Mouse (Mus musculus) limb, embryonic 15.5 days (tissue): Measurements from ENCODE around the gene Fam206a. TPM values are rescaled to one million over a fixed set of nuclear protein-coding genes. Genes with fewer than 3 reads are reported as not detected.

Experiments used
- ATAC-seq: fragments of 200-750 bp; cut with Nextera tagmentation; 2 replicates; pipeline ENCODE4 v1.8.0; 2017; ENCODE audit warnings: low read depth, moderate TSS enrichment; ENCODE audit not compliant: insufficient number of reproducible peaks, low FRiP score, low TSS enrichment
- H3K27ac ChIP-seq: fragments of 300-500 bp; sonication (generic); 2 replicates; pipeline ENCODE4 v1.5.1; 2015; ENCODE audit warnings: moderate library complexity, mild to moderate bottlenecking, inconsistent platforms
- H3K27me3 ChIP-seq: fragments of 300-500 bp; sonication (generic); 2 replicates; pipeline ENCODE4 v1.6.1; 2015; ENCODE audit warnings: inconsistent platforms
- H3K36me3 ChIP-seq: fragments of 300-500 bp; sonication (generic); 2 replicates; pipeline ENCODE4 v1.6.1; 2015; ENCODE audit warnings: inconsistent platforms
- H3K4me1 ChIP-seq: fragments of 300-500 bp; sonication (generic); 2 replicates; pipeline ENCODE4 v1.6.1; 2015; ENCODE audit warnings: inconsistent platforms
- H3K4me2 ChIP-seq: fragments of 300-500 bp; sonication (generic); 2 replicates; pipeline ENCODE4 v1.6.1; 2015; ENCODE audit warnings: mild to moderate bottlenecking, inconsistent platforms
- H3K4me3 ChIP-seq: fragments of 300-500 bp; sonication (generic); 2 replicates; pipeline ENCODE4 v1.5.1; 2015; ENCODE audit warnings: mild to moderate bottlenecking, inconsistent platforms
- H3K9ac ChIP-seq: fragments of 300-500 bp; sonication (generic); 2 replicates; pipeline ENCODE4 v1.6.1; 2015; ENCODE audit warnings: inconsistent platforms
- H3K9me3 ChIP-seq: fragments of 300-500 bp; sonication (generic); 2 replicates; pipeline ENCODE4 v1.6.1; 2016; ENCODE audit warnings: inconsistent platforms
- WGBS: fragments of 180-500 bp; shearing (Covaris S2); methylation state at CpG from one replicate; pipeline ENCODE4 v1.1.7; 2015; 5-methylcytosine and 5-hydroxymethylcytosine counted together
- polyA plus RNA-seq: library from polyadenylated mRNA; unstranded; fragments of >200 nt; fragmentation: Nextera tagmentation; extraction: Ambion mirVana; gene quantifications from 2 replicates; pipeline ENCODE4 v1.2.1, GENCODE M21; 2015

The Fam206a gene
- 15.2 and 16.4 TPM in 2 replicates for polyA plus RNA-seq

DNA sequence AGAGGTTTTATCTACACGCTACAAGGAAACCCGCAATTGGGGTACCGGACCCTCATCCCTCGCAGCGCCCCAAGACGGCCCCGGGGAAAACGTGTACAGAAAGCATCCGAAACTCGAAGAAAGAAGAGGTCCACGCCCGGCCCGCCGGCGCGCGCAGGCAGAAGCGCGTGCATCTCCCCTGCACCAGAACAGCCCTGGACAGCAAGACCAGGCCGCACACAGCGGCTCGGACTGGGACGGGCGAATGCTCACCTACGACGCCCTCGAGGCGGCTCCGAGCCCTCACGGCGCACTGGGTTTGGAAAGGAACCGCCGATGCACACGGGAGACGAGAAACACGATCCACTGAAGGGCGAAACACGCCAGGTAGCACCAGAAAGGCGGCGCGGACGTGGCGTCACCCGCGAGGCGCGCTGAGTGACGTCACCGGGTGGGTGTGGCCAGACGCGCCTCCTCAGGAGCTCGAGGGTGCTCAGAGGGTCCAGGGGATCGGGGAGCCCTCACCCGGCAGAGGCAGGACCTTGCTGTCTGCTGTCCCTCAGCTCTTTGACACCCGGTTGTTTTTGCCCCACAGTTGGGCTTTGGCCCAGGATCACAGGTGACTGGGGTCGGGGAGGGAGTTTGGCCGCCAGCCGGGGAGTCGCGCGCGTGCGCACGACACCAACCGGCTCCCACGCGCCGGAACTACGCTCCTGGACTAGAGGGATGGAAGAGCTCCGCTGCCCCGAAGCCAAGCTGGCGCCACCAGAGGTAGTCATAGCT is at the start of gene Fam206a, which contains the start of gene Elp1:
TSS of gene Fam206a (plus strand) at position 439 of the 762 bp plus-strand sequence.
TSS of gene Elp1 (minus strand) at position 425 of the 762 bp plus-strand sequence.
- Histone ChIP-seq H3K4me2 (peak within 1 kb of the TSS; percentile 84), H3K27ac (peak within 1 kb of the TSS; percentile 89), H3K36me3 (peaks cover 49% of the 10 kb centered on the region), H3K4me1 (peaks cover 17% of the 10 kb centered on the region), H3K9ac (peak within 1 kb of the TSS; percentile 98), H3K9me3 (no peaks in the 10 kb centered on the region), H3K4me3 (peak within 1 kb of the TSS; percentile 93), H3K27me3 (no peaks in the 10 kb centered on the region)
- peak; percentile 93 for ATAC-seq
- WGBS, result under 1% methylated on average over 72 of the region's 72 CpGs

DNA sequence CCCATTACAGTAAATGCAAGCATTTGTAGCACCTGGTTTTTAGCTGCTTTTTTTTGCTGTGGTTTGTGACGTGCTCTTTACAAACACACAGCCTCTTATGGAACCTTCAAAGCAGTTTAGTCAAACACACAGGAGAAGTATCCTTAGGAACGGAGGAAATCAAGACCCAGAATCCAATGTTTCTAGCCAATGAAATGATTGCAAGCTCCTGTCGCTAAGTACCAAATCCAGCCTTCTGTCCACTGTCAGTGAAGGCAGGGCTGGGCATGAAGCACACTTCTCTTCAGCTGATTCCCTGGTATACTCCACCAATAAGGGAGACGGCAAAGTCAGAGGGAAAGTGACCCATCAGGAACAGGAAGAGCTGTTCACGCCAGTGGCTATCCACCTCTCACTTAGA is 46.1 kb upstream of the Fam206a start:
- 95% methylated on average over 5 of the region's 5 CpGs for WGBS
- H3K36me3 ChIP-seq, result peaks cover 90% of the 10 kb centered on the region
- H3K9me3 ChIP-seq, result no peaks in the 10 kb centered on the region
- H3K27me3 ChIP-seq, result no peaks in the 10 kb centered on the region
- ATAC-seq, result no peak
- no peaks in the 10 kb centered on the region for H3K4me1 ChIP-seq
- H3K27ac ChIP-seq, result no peak overlapping the region
- H3K9ac ChIP-seq, result no peak overlapping the region
- H3K4me3 ChIP-seq, result no peak overlapping the region
- H3K4me2 ChIP-seq, result no peak overlapping the region

DNA sequence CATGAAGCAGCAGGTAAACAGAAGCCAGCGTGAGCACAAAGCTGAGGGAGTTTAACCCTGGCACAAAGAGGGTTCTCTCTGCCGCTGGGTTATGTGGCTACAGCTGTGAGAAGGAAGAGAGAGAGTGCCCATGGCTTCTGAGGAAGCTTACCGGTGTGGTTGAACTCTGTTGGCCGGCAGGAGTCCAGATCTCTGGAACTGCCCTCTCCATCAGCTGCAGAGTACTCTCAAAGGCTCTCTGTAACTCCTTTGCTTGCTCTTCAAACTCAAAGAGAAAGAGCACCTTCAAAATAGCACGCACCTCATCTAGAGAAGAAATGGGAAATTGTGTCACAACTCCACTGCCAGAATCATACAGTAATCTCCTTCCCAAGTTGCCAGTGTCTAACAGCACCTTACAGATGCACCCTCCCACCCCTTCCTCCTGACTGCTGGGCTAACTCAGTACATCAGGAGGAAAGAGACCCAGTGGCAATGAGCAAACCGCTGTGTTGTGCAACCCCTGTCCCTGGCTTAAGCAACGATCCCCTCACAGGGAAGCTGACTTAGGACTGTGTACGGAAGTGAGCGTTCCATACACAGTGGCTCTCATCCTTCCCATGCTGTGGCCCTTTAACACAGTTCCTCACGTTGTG is 45.1 kb upstream of the Fam206a start:
- ATAC-seq, result no peak
- Histone ChIP-seq H3K27me3 (no peaks in the 10 kb centered on the region), H3K9me3 (no peaks in the 10 kb centered on the region), H3K27ac (no peak overlapping the region), H3K36me3 (peaks cover 90% of the 10 kb centered on the region), H3K4me2 (no peak overlapping the region), H3K9ac (no peak overlapping the region), H3K4me3 (no peak overlapping the region), H3K4me1 (no peaks in the 10 kb centered on the region)
- WGBS, result 93% methylated on average over 10 of the region's 10 CpGs

DNA sequence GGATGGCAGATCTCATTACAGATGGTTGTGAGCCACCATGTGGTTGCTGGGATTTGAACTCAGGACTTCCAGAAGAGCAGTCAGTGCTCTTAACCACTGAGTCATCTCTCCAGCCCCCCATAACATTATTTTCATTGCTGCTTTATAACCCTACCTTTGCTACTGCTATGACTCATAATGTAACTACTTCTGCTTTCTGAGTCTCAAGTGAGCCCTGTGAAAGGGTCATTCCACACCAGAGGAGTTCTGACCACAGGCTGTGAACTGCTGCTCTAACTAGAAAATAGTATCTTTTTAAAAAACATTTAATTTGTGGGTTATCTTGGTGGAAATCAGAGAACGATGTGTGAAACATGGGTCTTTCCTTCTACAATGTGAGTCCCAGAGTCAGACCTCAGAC is 44.5 kb upstream of the Fam206a start:
- H3K36me3 ChIP-seq, result peaks cover 95% of the 10 kb centered on the region
- no peaks in the 10 kb centered on the region for H3K4me1 ChIP-seq
- H3K4me3 ChIP-seq, result no peak overlapping the region
- H3K9ac ChIP-seq, result no peak overlapping the region
- WGBS, result 92% methylated on average over 1 of the region's 1 CpGs
- H3K27me3 ChIP-seq, result no peaks in the 10 kb centered on the region
- no peak overlapping the region for H3K4me2 ChIP-seq
- ATAC-seq, result no peak
- H3K27ac ChIP-seq, result no peak overlapping the region
- H3K9me3 ChIP-seq, result no peaks in the 10 kb centered on the region

DNA sequence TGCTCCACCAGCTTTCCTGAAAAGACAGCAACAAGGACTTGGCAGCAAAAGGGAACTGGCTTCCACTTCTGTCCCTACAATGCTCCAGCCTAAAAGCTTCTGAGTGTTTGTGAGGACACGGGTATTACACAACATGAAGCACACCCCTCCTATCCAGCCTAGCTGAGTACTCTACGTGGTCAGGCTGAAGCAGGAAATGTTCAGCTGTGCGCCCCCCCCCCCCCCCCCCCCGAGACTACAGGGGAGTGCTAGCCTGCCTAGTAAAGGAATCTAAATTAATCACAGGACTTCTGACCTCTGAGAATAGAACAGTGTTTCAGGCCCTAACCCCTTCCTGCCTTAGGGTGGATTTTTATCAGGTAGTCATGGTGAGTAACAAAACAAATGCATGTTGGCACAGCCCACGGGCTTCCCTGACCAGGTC is 34.3 kb upstream of the Fam206a start:
- no peaks in the 10 kb centered on the region for H3K27me3 ChIP-seq
- WGBS, result 75% methylated on average over 5 of the region's 5 CpGs
- H3K9me3 ChIP-seq, result no peaks in the 10 kb centered on the region
- no peak overlapping the region for H3K9ac ChIP-seq
- no peak for ATAC-seq
- no peak overlapping the region for H3K4me3 ChIP-seq
- H3K36me3 ChIP-seq, result peaks cover 88% of the 10 kb centered on the region
- H3K4me2 ChIP-seq, result no peak overlapping the region
- H3K27ac ChIP-seq, result no peak overlapping the region
- H3K4me1 ChIP-seq, result no peaks in the 10 kb centered on the region

DNA sequence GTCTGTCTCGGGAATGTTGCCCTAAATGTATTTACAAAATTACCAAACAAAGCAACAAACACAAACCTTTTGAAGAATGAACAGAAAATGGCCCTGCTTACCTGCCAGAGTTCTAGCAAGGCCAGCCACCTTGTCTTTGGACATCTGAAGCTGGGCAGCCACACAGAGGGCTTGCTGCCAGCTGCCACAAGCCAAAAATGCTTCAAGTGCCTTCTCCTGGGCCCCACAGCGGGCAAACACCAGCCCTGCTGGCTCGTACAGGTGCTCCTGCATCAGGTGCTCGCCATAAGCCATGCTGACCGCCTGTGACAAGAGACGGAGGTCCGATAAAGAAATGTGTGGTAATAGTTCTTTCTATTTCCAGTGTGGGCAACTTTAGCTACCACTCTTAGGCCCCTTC is 33.2 kb upstream of the Fam206a start:
- no peaks in the 10 kb centered on the region for H3K9me3 ChIP-seq
- ATAC-seq, result no peak
- H3K36me3 ChIP-seq, result peaks cover 91% of the 10 kb centered on the region
- no peak overlapping the region for H3K4me3 ChIP-seq
- H3K27me3 ChIP-seq, result no peaks in the 10 kb centered on the region
- H3K4me2 ChIP-seq, result no peak overlapping the region
- H3K9ac ChIP-seq, result no peak overlapping the region
- H3K27ac ChIP-seq, result no peak overlapping the region
- 90% methylated on average over 7 of the region's 7 CpGs for WGBS
- no peaks in the 10 kb centered on the region for H3K4me1 ChIP-seq

DNA sequence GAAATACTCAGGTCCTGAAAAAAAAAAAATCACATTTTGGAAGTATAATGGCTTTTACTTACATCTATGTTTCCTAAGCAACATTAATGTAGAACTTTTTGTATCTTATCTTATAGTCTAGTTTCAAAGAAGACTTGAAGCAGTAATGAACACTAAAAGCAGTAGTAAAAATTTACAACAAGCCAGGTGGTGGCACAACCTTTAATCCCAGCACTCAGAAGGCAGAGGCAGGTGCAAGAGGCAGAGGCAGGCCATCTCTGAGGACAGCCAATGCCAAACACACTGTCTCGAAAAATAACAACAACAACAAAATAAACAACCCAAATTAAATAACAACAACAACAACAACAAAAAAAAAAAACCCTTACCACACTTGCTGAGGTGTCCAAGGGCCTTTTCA is 31.1 kb upstream of the Fam206a start:
- no peak for ATAC-seq
- Histone ChIP-seq H3K4me2 (no peak overlapping the region), H3K27ac (no peak overlapping the region), H3K4me1 (no peaks in the 10 kb centered on the region), H3K27me3 (no peaks in the 10 kb centered on the region), H3K9ac (no peak overlapping the region), H3K4me3 (no peak overlapping the region), H3K9me3 (no peaks in the 10 kb centered on the region), H3K36me3 (peaks cover 83% of the 10 kb centered on the region)
- 64% methylated on average over 1 of the region's 1 CpGs for WGBS

DNA sequence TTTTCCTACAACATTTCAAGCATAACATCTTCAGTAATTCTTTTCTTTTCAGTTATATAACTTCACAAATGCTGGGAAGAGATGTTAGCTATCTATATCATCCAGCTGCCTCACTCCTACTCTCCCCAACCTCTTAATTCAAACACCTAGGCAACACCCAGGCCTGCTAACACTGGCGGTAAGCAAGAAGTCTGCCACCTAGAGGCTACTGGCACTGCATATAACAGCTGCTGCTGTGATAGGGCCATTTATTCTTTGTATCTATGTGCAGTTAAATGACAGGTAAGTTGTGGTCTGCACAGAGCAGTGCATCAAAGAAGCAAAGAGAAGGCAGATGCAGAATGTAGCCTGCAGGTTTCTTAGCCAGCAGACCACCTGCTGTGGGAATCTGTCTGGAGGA is 10.8 kb upstream of the Fam206a start:
- peaks cover 92% of the 10 kb centered on the region for H3K36me3 ChIP-seq
- H3K4me2 ChIP-seq, result no peak overlapping the region
- H3K9ac ChIP-seq, result no peak overlapping the region
- no peaks in the 10 kb centered on the region for H3K27me3 ChIP-seq
- no peaks in the 10 kb centered on the region for H3K9me3 ChIP-seq
- no peak for ATAC-seq
- H3K4me1 ChIP-seq, result no peaks in the 10 kb centered on the region
- no peak overlapping the region for H3K4me3 ChIP-seq
- H3K27ac ChIP-seq, result no peak overlapping the region
- WGBS, result 38% methylated on average over 1 of the region's 1 CpGs

DNA sequence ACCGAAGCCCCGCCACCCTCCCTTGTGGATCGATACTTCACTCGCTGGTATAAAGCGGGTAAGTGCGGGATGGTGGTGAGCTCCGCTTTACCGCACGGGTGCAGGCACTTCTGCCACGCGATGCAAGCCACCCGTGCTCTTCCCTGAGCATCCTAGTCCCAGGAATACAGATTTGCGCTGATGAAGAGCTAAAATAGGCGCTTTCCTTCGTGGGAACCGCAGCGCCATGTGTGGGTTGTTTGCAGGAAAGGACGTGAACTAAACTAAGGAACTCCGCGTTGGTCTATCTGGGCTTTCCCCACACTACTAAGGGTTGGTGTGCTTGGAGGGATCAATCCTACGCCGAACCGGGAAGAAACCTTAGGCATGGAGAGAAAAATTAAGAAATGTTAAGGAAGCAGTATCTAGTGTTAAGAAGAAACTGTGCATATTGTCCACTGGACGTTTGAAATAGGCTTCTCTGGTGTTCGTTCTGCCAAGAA is 565 bp downstream of the Fam206a start:
- Histone ChIP-seq H3K9ac (peak overlapping the region; percentile 98), H3K36me3 (peaks cover 49% of the 10 kb centered on the region), H3K27ac (peak overlapping the region; percentile 89), H3K27me3 (no peaks in the 10 kb centered on the region), H3K9me3 (no peaks in the 10 kb centered on the region), H3K4me3 (peak overlapping the region; percentile 93), H3K4me2 (peak overlapping the region; percentile 84), H3K4me1 (peaks cover 17% of the 10 kb centered on the region)
- WGBS, result 1% methylated on average over 25 of the region's 25 CpGs
- no peak for ATAC-seq

DNA sequence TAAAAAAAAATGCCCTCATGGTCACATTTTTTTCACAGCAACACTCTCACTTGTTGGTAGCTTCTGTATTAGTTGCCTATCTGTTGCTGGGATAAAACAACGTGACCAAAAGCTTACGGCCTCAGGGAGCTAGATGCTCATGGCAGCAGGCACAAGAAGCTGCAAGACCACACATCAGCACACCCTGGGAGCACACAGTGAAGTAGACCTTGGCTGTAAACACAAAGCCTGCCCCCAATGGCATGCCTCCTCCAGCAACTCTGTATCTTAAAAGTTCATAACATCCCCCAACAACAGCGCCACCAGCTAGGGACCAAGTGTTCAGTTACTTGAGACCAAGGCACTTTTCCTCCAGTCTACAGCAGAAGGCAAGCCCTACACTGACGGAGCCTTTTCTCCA is 6.9 kb downstream of the Fam206a start:
- ATAC-seq, result no peak
- no peaks in the 10 kb centered on the region for H3K4me1 ChIP-seq
- H3K4me3 ChIP-seq, result no peak overlapping the region
- no peaks in the 10 kb centered on the region for H3K9me3 ChIP-seq
- H3K27ac ChIP-seq, result no peak overlapping the region
- WGBS, result 79% methylated on average over 4 of the region's 4 CpGs
- H3K27me3 ChIP-seq, result no peaks in the 10 kb centered on the region
- H3K4me2 ChIP-seq, result no peak overlapping the region
- H3K9ac ChIP-seq, result no peak overlapping the region
- peaks cover 52% of the 10 kb centered on the region for H3K36me3 ChIP-seq

DNA sequence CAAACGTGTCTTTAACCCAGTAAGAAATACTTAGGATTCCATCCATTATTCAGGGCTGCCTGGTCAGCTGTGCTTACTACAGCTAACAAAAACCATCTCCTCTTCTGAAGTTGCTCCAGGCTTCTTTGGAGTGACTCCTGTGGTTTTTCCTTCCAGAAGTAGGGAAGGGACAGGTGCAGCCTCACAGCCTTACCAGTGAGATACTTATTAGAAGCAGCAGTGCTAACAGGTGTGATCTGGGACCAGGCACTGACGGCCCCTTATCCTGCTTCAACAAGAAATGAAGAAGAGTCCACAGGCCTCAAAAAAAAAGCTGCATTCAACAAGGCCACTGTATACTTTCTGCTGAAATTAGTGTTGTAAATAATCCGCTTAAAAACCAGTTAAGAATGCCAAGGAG is 9.5 kb downstream of the Fam206a start:
- Histone ChIP-seq H3K27me3 (no peaks in the 10 kb centered on the region), H3K4me1 (no peaks in the 10 kb centered on the region), H3K9me3 (no peaks in the 10 kb centered on the region), H3K4me3 (no peak overlapping the region), H3K9ac (no peak overlapping the region), H3K36me3 (peaks cover 41% of the 10 kb centered on the region), H3K4me2 (no peak overlapping the region), H3K27ac (no peak overlapping the region)
- no peak for ATAC-seq
- 59% methylated on average over 3 of the region's 3 CpGs for WGBS

DNA sequence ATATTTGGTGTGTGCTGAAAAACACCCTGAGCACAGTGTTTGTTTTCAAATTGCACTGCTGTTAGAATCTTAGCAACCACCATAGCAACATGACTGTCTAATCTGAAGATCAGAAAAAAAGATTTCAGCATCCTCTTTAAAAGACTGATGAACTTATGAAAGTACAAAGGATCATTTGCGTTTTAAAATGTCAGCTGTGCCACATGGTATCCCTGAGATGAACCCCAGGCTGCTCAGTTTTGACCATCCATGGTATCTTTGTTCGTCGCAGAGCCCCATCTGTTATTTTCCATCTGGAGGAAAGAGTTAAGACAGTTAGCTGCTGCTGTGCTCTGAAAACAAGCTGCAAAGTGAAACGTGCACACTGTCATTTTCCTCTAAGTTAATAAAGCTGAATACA is 10.0 kb downstream of the Fam206a start:
- 84% methylated on average over 4 of the region's 4 CpGs for WGBS
- Histone ChIP-seq H3K27me3 (no peaks in the 10 kb centered on the region), H3K4me1 (no peaks in the 10 kb centered on the region), H3K4me2 (no peak overlapping the region), H3K27ac (no peak overlapping the region), H3K9me3 (no peaks in the 10 kb centered on the region), H3K4me3 (no peak overlapping the region), H3K9ac (no peak overlapping the region), H3K36me3 (peaks cover 40% of the 10 kb centered on the region)
- no peak for ATAC-seq
